Mouse (Mus musculus): ENCODE data around the gene Rhoa. TPM values are rescaled to one million over a fixed set of nuclear protein-coding genes. Genes with fewer than 3 reads are reported as not detected.

The Rhoa gene
- polyA plus RNA-seq, 1 experiment from 2014 or later, result 455 TPM

Other genes with a start within 250 kb of the Rhoa start
- 5.2 and 7.9 TPM in 2 replicates for gene Mst1, start 225.7 kb upstream of the Rhoa start, polyA plus RNA-seq (2015; fragmentation: Nextera tagmentation; extraction: Ambion mirVana)
- 27.5 and 32.7 TPM in 2 replicates for gene Rnf123, start 222.8 kb upstream of the Rhoa start, polyA plus RNA-seq (2015; fragmentation: Nextera tagmentation; extraction: Ambion mirVana)
- 73.7 and 76.1 TPM in 2 replicates for gene Apeh, start 211.5 kb upstream of the Rhoa start, polyA plus RNA-seq (2015; fragmentation: Nextera tagmentation; extraction: Ambion mirVana)
- gene Bsn, start 115.7 kb upstream of the Rhoa start, polyA plus RNA-seq (2015; fragmentation: Nextera tagmentation; extraction: Ambion mirVana), result 2.8 and 3.0 TPM in 2 replicates
- gene Dag1, start 42.2 kb upstream of the Rhoa start, polyA plus RNA-seq (2015; fragmentation: Nextera tagmentation; extraction: Ambion mirVana), result 74.7 and 90.6 TPM in 2 replicates
- 27.6 and 31.2 TPM in 2 replicates for gene Nicn1, start 15.7 kb upstream of the Rhoa start, polyA plus RNA-seq (2015; fragmentation: Nextera tagmentation; extraction: Ambion mirVana)
- gene Amt, start 9.3 kb upstream of the Rhoa start, polyA plus RNA-seq (2015; fragmentation: Nextera tagmentation; extraction: Ambion mirVana), result 21.8 and 22.3 TPM in 2 replicates
- gene Tcta, start within 50 bp of the Rhoa start, polyA plus RNA-seq (2015; fragmentation: Nextera tagmentation; extraction: Ambion mirVana), result 40.0 and 42.1 TPM in 2 replicates
- gene Gpx1, start 32.8 kb downstream of the Rhoa start, polyA plus RNA-seq (2015; fragmentation: Nextera tagmentation; extraction: Ambion mirVana), result 998 and 1,171 TPM in 2 replicates
- 85.6 and 92.2 TPM in 2 replicates for gene Usp4, start 41.7 kb downstream of the Rhoa start, polyA plus RNA-seq (2015; fragmentation: Nextera tagmentation; extraction: Ambion mirVana)
- 0.54 and 0.82 TPM in 2 replicates for gene 1700102P08Rik, start 86.7 kb downstream of the Rhoa start, polyA plus RNA-seq (2015; fragmentation: Nextera tagmentation; extraction: Ambion mirVana)
- 1.4 and 1.6 TPM in 2 replicates for gene Ccdc36, start 122.4 kb downstream of the Rhoa start, polyA plus RNA-seq (2015; fragmentation: Nextera tagmentation; extraction: Ambion mirVana)
- not detected in 2 replicates for gene BC048562, start 130.4 kb downstream of the Rhoa start, polyA plus RNA-seq (2015; fragmentation: Nextera tagmentation; extraction: Ambion mirVana)
- 47.7 and 52.5 TPM in 2 replicates for gene Ccdc71, start 154.4 kb downstream of the Rhoa start, polyA plus RNA-seq (2015; fragmentation: Nextera tagmentation; extraction: Ambion mirVana)
- gene Klhdc8b, start 155.5 kb downstream of the Rhoa start, polyA plus RNA-seq (2015; fragmentation: Nextera tagmentation; extraction: Ambion mirVana), result 65.5 and 67.3 TPM in 2 replicates
- 40.5 and 46.6 TPM in 2 replicates for gene Lamb2, start 173.6 kb downstream of the Rhoa start, polyA plus RNA-seq (2015; fragmentation: Nextera tagmentation; extraction: Ambion mirVana)
- gene Usp19, start 184.5 kb downstream of the Rhoa start, polyA plus RNA-seq (2015; fragmentation: Nextera tagmentation; extraction: Ambion mirVana), result 58.8 and 61.5 TPM in 2 replicates
- 99.0 and 102 TPM in 2 replicates for gene Qars, start 201.6 kb downstream of the Rhoa start, polyA plus RNA-seq (2015; fragmentation: Nextera tagmentation; extraction: Ambion mirVana)
- 92.9 and 97.2 TPM in 2 replicates for gene Qrich1, start 210.7 kb downstream of the Rhoa start, polyA plus RNA-seq (2015; fragmentation: Nextera tagmentation; extraction: Ambion mirVana)